ENCODE assay signal across 20 mouse cellular contexts in the genomic region with DNA sequence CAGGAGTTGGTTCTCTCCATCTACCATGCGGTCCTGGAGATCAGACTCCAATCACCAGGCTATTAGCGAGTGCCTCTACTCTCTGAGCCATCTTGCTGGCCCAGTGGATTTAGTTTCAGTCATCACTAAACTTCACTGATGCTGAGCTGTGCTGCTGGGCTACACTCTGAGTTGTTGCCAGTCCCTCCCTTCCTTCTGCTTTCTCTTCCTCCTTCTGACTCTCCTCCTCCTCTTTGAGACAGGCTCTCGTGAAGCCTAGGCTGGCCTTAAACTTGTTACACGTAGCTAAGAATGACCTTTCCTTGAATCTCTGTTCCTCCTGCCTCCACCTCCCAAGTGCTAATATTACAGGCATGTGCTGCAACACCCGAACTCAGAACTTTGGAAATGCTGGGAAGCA. TPM values are rescaled to one million over a fixed set of nuclear protein-coding genes. Genes with fewer than 3 reads are reported as not detected.
A peak's percentile ranks its signal among the peaks of the same experiment; 100 is the strongest.
DNase-seq lines count a peak whose midpoint lies in the region; ATAC-seq lines count a peak whose summit lies in the region.
"Had no signal": no experiment of that assay in that cellular context is flagged by ENCODE, and none has a peak within 500 bp of the region (broad histone marks: within the 10 kb centered on the region; RNA-seq: fewer than 3 reads in every experiment).

No protein-coding gene starts in this region.

- H3K36me3 ChIP-seq in midbrain, embryonic 11.5 days (ENCODE audit: control insufficient read depth, insufficient read depth, low read length): no peaks in the 10 kb centered on the region; the same call in 1 of the 2 replicates
- 0 out of 2 replicates have a peak, but pooled peaks cover 2% of the 10 kb centered on the region for H3K36me3 ChIP-seq in midbrain, embryonic 16.5 days (ENCODE audit: control insufficient read depth, insufficient read depth, low read length)
- no peaks in the 10 kb centered on the region for H3K36me3 ChIP-seq in kidney, embryonic 16.5 days (ENCODE audit: insufficient read depth, low read length)

- no peak overlapping the region for H3K4me2 ChIP-seq in midbrain, embryonic 11.5 days
- H3K4me2 ChIP-seq in midbrain, embryonic 16.5 days (ENCODE audit: low read length): no peak overlapping the region
- H3K4me2 ChIP-seq in kidney, embryonic 16.5 days (replicated peaks; ENCODE audit: low read depth, low read length): no peak overlapping the region
- H3K4me2 ChIP-seq: embryonic facial prominence, embryonic 12.5 days; forebrain, embryonic 13.5 days; forebrain, embryonic 15.5 days had no signal

- DNase-seq in midbrain, embryonic 11.5 days (ENCODE audit: low spot score, missing footprints): peak; percentile 80
- DNase-seq in T-cell, adult 2 months (ENCODE audit: low spot score): no peak
- DNase-seq: adrenal gland, adult 8-10 months; adrenal gland, postnatal 14 days; adrenal gland, postnatal 36 days; cerebellum, adult 11-12 months; cerebellum, adult 2 months; cerebellum, adult 9-10 months; cerebellum, postnatal 10 days; cerebellum, postnatal 25 days; forebrain, postnatal 0 days had no signal

- H3K4me1 ChIP-seq in midbrain, embryonic 11.5 days (ENCODE audit: control insufficient read depth, insufficient read depth, low read length): no peaks in the 10 kb centered on the region
- H3K4me1 ChIP-seq in midbrain, embryonic 16.5 days (ENCODE audit: control insufficient read depth, insufficient read depth, low read length): no peaks in the 10 kb centered on the region
- H3K4me1 ChIP-seq in kidney, embryonic 16.5 days (ENCODE audit: insufficient read depth, low read length): no peaks in the 10 kb centered on the region
- H3K4me1 ChIP-seq: embryonic facial prominence, embryonic 10.5 days; embryonic facial prominence, embryonic 12.5 days; forebrain, embryonic 13.5 days; forebrain, embryonic 15.5 days had no signal

- no peak overlapping the region for H3K9ac ChIP-seq in midbrain, embryonic 11.5 days (ENCODE audit: low read length)
- H3K9ac ChIP-seq in midbrain, embryonic 16.5 days (ENCODE audit: low read depth, low read length): no peak overlapping the region
- H3K9ac ChIP-seq in kidney, embryonic 16.5 days (replicated peaks; ENCODE audit: low read length): no peak overlapping the region
- H3K9ac ChIP-seq: embryonic facial prominence, embryonic 12.5 days; forebrain, embryonic 13.5 days; forebrain, embryonic 15.5 days; forebrain, postnatal 0 days had no signal

- no peaks in the 10 kb centered on the region for H3K27me3 ChIP-seq in midbrain, embryonic 11.5 days (ENCODE audit: control insufficient read depth, insufficient read depth, low read length)
- H3K27me3 ChIP-seq in midbrain, embryonic 16.5 days (ENCODE audit: control insufficient read depth, insufficient read depth, low read depth, low read length): no peaks in the 10 kb centered on the region
- no peaks in the 10 kb centered on the region for H3K27me3 ChIP-seq in kidney, embryonic 16.5 days (ENCODE audit: insufficient read depth, low read length)
- H3K27me3 ChIP-seq: embryonic facial prominence, embryonic 12.5 days; forebrain, embryonic 13.5 days; forebrain, embryonic 15.5 days had no signal

- H3K27ac ChIP-seq in midbrain, embryonic 11.5 days (ENCODE audit: low read depth, low read length): no peak overlapping the region
- H3K27ac ChIP-seq in midbrain, embryonic 16.5 days (ENCODE audit: low read length): no peak overlapping the region
- H3K27ac ChIP-seq in kidney, embryonic 16.5 days (ENCODE audit: low read length): no peak overlapping the region
- H3K27ac ChIP-seq: embryonic facial prominence, embryonic 10.5 days; embryonic facial prominence, embryonic 12.5 days; forebrain, embryonic 13.5 days; forebrain, embryonic 15.5 days had no signal

- ATAC-seq in midbrain, embryonic 11.5 days (ENCODE audit: low FRiP score): no peak
- ATAC-seq in midbrain, embryonic 16.5 days: no peak
- peak; percentile 82 for ATAC-seq in megakaryocyte, adult 5-6 weeks (ENCODE audit: poor library complexity, severe bottlenecking)
- peak; percentile 56 for ATAC-seq in monocyte, adult 5-6 weeks (replicated peaks; ENCODE audit: insufficient number of reproducible peaks, low FRiP score, low TSS enrichment, poor library complexity, severe bottlenecking)
- no peak for ATAC-seq in kidney, embryonic 16.5 days (ENCODE audit: low FRiP score, low TSS enrichment)
- ATAC-seq: activated CD4-positive, CD25-positive, alpha-beta regulatory T cell, adult 4 months; forebrain, embryonic 13.5 days; forebrain, embryonic 15.5 days; forebrain, postnatal 0 days had no signal

- H3K4me3 ChIP-seq in midbrain, embryonic 11.5 days (ENCODE audit: low read depth, low read length): no peak overlapping the region
- no peak overlapping the region for H3K4me3 ChIP-seq in midbrain, embryonic 16.5 days (ENCODE audit: low read depth, low read length)
- no peak overlapping the region for H3K4me3 ChIP-seq in kidney, embryonic 16.5 days (ENCODE audit: low read length)
- H3K4me3 ChIP-seq: embryonic facial prominence, embryonic 10.5 days; embryonic facial prominence, embryonic 12.5 days; forebrain, embryonic 13.5 days; forebrain, embryonic 15.5 days had no signal

- 82% methylated on average over 5 of the region's 5 CpGs for WGBS in midbrain, embryonic 11.5 days
- WGBS in midbrain, embryonic 16.5 days: 86% methylated on average over 5 of the region's 5 CpGs
- 82% methylated on average over 5 of the region's 5 CpGs for WGBS in kidney, embryonic 16.5 days

- no peaks in the 10 kb centered on the region for H3K9me3 ChIP-seq in midbrain, embryonic 11.5 days (ENCODE audit: control insufficient read depth, low read length)
- H3K9me3 ChIP-seq in midbrain, embryonic 16.5 days (replicated peaks; ENCODE audit: control insufficient read depth, low read length, poor library complexity, severe bottlenecking): no peaks in the 10 kb centered on the region
- no peaks in the 10 kb centered on the region for H3K9me3 ChIP-seq in kidney, embryonic 16.5 days (ENCODE audit: low read length)
- H3K9me3 ChIP-seq: embryonic facial prominence, embryonic 10.5 days; embryonic facial prominence, embryonic 12.5 days; forebrain, embryonic 13.5 days; forebrain, embryonic 15.5 days had no signal

RNA-seq across cellular contexts. Expression of a gene that starts 15.0 kb away (rescaled TPM):
- 46.9 and 52.3 TPM in 2 replicates for polyA plus RNA-seq in midbrain, embryonic 11.5 days (2014; fragmentation: Nextera tagmentation; extraction: Ambion mirVana)
- polyA plus RNA-seq in midbrain, embryonic 16.5 days (2015; fragmentation: Nextera tagmentation; extraction: Ambion mirVana): 27.3 and 28.1 TPM in 2 replicates
- 14.7 and 18.0 TPM in 2 replicates for total RNA-seq in megakaryocyte, adult 5-6 weeks (2015)
- total RNA-seq in megakaryocyte, adult 5-6 weeks (2017): 23.0 and 26.4 TPM in 2 replicates
- 19.4 to 49.5 TPM (median 24.4 TPM) in 3 replicates for total RNA-seq in monocyte, adult 5-6 weeks (2017)
- 31.5 and 36.5 TPM in 2 replicates for polyA plus RNA-seq in kidney, embryonic 16.5 days (2015; fragmentation: Nextera tagmentation; extraction: Ambion mirVana)

RNA-seq across cellular contexts. Expression of a gene that starts 16.4 kb away (rescaled TPM):
- polyA plus RNA-seq in midbrain, embryonic 11.5 days (2014; fragmentation: Nextera tagmentation; extraction: Ambion mirVana): 1.2 and 1.4 TPM in 2 replicates
- polyA plus RNA-seq in midbrain, embryonic 16.5 days (2015; fragmentation: Nextera tagmentation; extraction: Ambion mirVana): 7.4 and 7.5 TPM in 2 replicates
- total RNA-seq in megakaryocyte, adult 5-6 weeks (2015): not detected in 2 replicates
- not detected in 2 replicates for total RNA-seq in megakaryocyte, adult 5-6 weeks (2017)
- total RNA-seq in monocyte, adult 5-6 weeks (2017): 0.19 to 0.97 TPM in 2 of 3 replicates, not detected in the other
- 1.3 TPM in 2 replicates for polyA plus RNA-seq in kidney, embryonic 16.5 days (2015; fragmentation: Nextera tagmentation; extraction: Ambion mirVana)

RNA-seq across cellular contexts. Expression of a gene that starts 29.0 kb away (rescaled TPM):
- polyA plus RNA-seq in midbrain, embryonic 11.5 days (2014; fragmentation: Nextera tagmentation; extraction: Ambion mirVana): 6.9 and 8.3 TPM in 2 replicates
- 7.6 and 8.8 TPM in 2 replicates for polyA plus RNA-seq in midbrain, embryonic 16.5 days (2015; fragmentation: Nextera tagmentation; extraction: Ambion mirVana)
- total RNA-seq in megakaryocyte, adult 5-6 weeks (2015): 14.5 and 16.2 TPM in 2 replicates
- 6.2 and 7.2 TPM in 2 replicates for total RNA-seq in megakaryocyte, adult 5-6 weeks (2017)
- 6.4 to 18.3 TPM (median 16.4 TPM) in 3 replicates for total RNA-seq in monocyte, adult 5-6 weeks (2017)
- polyA plus RNA-seq in kidney, embryonic 16.5 days (2015; fragmentation: Nextera tagmentation; extraction: Ambion mirVana): 7.0 and 8.7 TPM in 2 replicates

RNA-seq across cellular contexts. Expression of a gene that starts 29.0 kb away (rescaled TPM):
- polyA plus RNA-seq in midbrain, embryonic 11.5 days (2014; fragmentation: Nextera tagmentation; extraction: Ambion mirVana): 16.9 and 22.0 TPM in 2 replicates
- polyA plus RNA-seq in midbrain, embryonic 16.5 days (2015; fragmentation: Nextera tagmentation; extraction: Ambion mirVana): 23.1 and 23.2 TPM in 2 replicates
- 9.8 and 9.9 TPM in 2 replicates for total RNA-seq in megakaryocyte, adult 5-6 weeks (2015)
- 8.3 and 10.9 TPM in 2 replicates for total RNA-seq in megakaryocyte, adult 5-6 weeks (2017)
- total RNA-seq in monocyte, adult 5-6 weeks (2017): 3.1 to 10.1 TPM (median 5.5 TPM) in 3 replicates
- 19.6 and 20.4 TPM in 2 replicates for polyA plus RNA-seq in kidney, embryonic 16.5 days (2015; fragmentation: Nextera tagmentation; extraction: Ambion mirVana)

RNA-seq across cellular contexts. Expression of a gene that starts 42.1 kb away (rescaled TPM):
- 9.0 and 11.4 TPM in 2 replicates for polyA plus RNA-seq in midbrain, embryonic 11.5 days (2014; fragmentation: Nextera tagmentation; extraction: Ambion mirVana)
- polyA plus RNA-seq in midbrain, embryonic 16.5 days (2015; fragmentation: Nextera tagmentation; extraction: Ambion mirVana): 45.1 and 48.5 TPM in 2 replicates
- 24.5 and 27.6 TPM in 2 replicates for total RNA-seq in megakaryocyte, adult 5-6 weeks (2015)
- 38.1 and 41.3 TPM in 2 replicates for total RNA-seq in megakaryocyte, adult 5-6 weeks (2017)
- 30.7 to 48.3 TPM (median 36.2 TPM) in 3 replicates for total RNA-seq in monocyte, adult 5-6 weeks (2017)
- 40.0 and 43.9 TPM in 2 replicates for polyA plus RNA-seq in kidney, embryonic 16.5 days (2015; fragmentation: Nextera tagmentation; extraction: Ambion mirVana)

Comparison
In these comparisons a context has a peak if more than half of its experiments do, and no peak if none do; other contexts are left out.
1. ATAC-seq: peak in megakaryocyte, adult 5-6 weeks (single experiment) and monocyte, adult 5-6 weeks (single experiment); none in midbrain, embryonic 11.5 days (single experiment), midbrain, embryonic 16.5 days (single experiment) and kidney, embryonic 16.5 days (single experiment).